Mouse (Mus musculus): Measurements from ENCODE around the gene Col5a3. TPM values are rescaled to one million over a fixed set of nuclear protein-coding genes. Genes with fewer than 3 reads are reported as not detected.

Gene Col5a3
- polyA plus RNA-seq, 1 experiment from 2014 or later: 0.22 TPM

- Histone ChIP-seq H3K4me3 (ENCODE audit: low read depth, low read length) (no peak overlapping the region), H3K4me2 (no peak overlapping the region), H3K9ac (no peak overlapping the region), H3K27ac (ENCODE audit: low read depth) (no peak overlapping the region), H3K27me3 (ENCODE audit: insufficient read depth, low read length) (no peaks in the 10 kb centered on the region), H3K36me3 (ENCODE audit: insufficient read depth) (no peaks in the 10 kb centered on the region), H3K9me3 (ENCODE audit: low read depth, low read length) (no peaks in the 10 kb centered on the region; the same call in 1 of the 2 replicates), H3K4me1 (ENCODE audit: insufficient read depth) (no peaks in the 10 kb centered on the region)
- ATAC-seq (ENCODE audit: insufficient read depth) (no peak), DNase-seq (no peak)
- WGBS: 19% methylated on average over 5 of the region's 5 CpGs
- no peak for TF ChIP-seq CTCF (IDR thresholded peaks at IDR 0.05; ENCODE audit: low read depth)
Measured at GRCm38 (mm10) chr9:20805706-20806105, 9.2 kb downstream of the Col5a3 start.

GRCm38 (mm10) chr9:20805159-20805495 lies 9.7 kb downstream of the Col5a3 start:
- Histone ChIP-seq H3K27me3 (ENCODE audit: insufficient read depth, low read length) (no peaks in the 10 kb centered on the region), H3K9ac (no peak overlapping the region), H3K4me1 (ENCODE audit: insufficient read depth) (no peaks in the 10 kb centered on the region), H3K4me2 (no peak overlapping the region), H3K36me3 (ENCODE audit: insufficient read depth) (no peaks in the 10 kb centered on the region), H3K27ac (ENCODE audit: low read depth) (no peak overlapping the region), H3K4me3 (ENCODE audit: low read depth, low read length) (no peak overlapping the region), H3K9me3 (ENCODE audit: low read depth, low read length) (no peaks in the 10 kb centered on the region; the same call in 1 of the 2 replicates)
- WGBS: 82% methylated on average over 3 of the region's 3 CpGs
- ATAC-seq (ENCODE audit: insufficient read depth): no peak
- DNase-seq: no peak
- no peak for TF ChIP-seq CTCF (IDR thresholded peaks at IDR 0.05; ENCODE audit: low read depth)

GRCm38 (mm10) chr9:20804266-20805158 lies 10.4 kb downstream of the Col5a3 start:
- H3K9me3 ChIP-seq (ENCODE audit: low read depth, low read length): no peaks in the 10 kb centered on the region; the same call in 1 of the 2 replicates
- no peak for ATAC-seq (ENCODE audit: insufficient read depth)
- no peaks in the 10 kb centered on the region for H3K36me3 ChIP-seq (ENCODE audit: insufficient read depth)
- H3K27ac ChIP-seq (ENCODE audit: low read depth): no peak overlapping the region
- H3K27me3 ChIP-seq (ENCODE audit: insufficient read depth, low read length): no peaks in the 10 kb centered on the region
- peak; percentile 73 for TF ChIP-seq CTCF (IDR thresholded peaks at IDR 0.05; ENCODE audit: low read depth)
- WGBS: 60% methylated on average over 13 of the region's 13 CpGs
- H3K4me3 ChIP-seq (ENCODE audit: low read depth, low read length): no peak overlapping the region
- H3K4me2 ChIP-seq: no peak overlapping the region
- H3K9ac ChIP-seq: no peak overlapping the region
- peak; percentile 46 for DNase-seq
- no peaks in the 10 kb centered on the region for H3K4me1 ChIP-seq (ENCODE audit: insufficient read depth)

GRCm38 (mm10) chr9:20794108-20794806 lies 20.6 kb downstream of the Col5a3 start:
- H3K4me1 ChIP-seq (ENCODE audit: insufficient read depth): no peaks in the 10 kb centered on the region
- H3K27ac ChIP-seq (ENCODE audit: low read depth): peak overlapping the region; percentile 0; the same call in 1 of the 2 replicates
- 26% methylated on average over 7 of the region's 7 CpGs for WGBS
- DNase-seq: peak; percentile 60
- H3K9me3 ChIP-seq (ENCODE audit: low read depth, low read length): no peaks in the 10 kb centered on the region
- no peaks in the 10 kb centered on the region for H3K36me3 ChIP-seq (ENCODE audit: insufficient read depth)
- peak; percentile 75 for ATAC-seq (ENCODE audit: insufficient read depth)
- no peaks in the 10 kb centered on the region for H3K27me3 ChIP-seq (ENCODE audit: insufficient read depth, low read length)
- no peak overlapping the region for H3K4me3 ChIP-seq (ENCODE audit: low read depth, low read length)
- TF ChIP-seq CTCF (IDR thresholded peaks at IDR 0.05; ENCODE audit: low read depth): no peak
- no peak overlapping the region for H3K9ac ChIP-seq
- no peak overlapping the region for H3K4me2 ChIP-seq

GRCm38 (mm10) chr9:20790345-20790744 lies 24.5 kb downstream of the Col5a3 start:
- TF ChIP-seq CTCF (IDR thresholded peaks at IDR 0.05; ENCODE audit: low read depth): no peak
- no peak overlapping the region for H3K4me3 ChIP-seq (ENCODE audit: low read depth, low read length)
- no peaks in the 10 kb centered on the region for H3K9me3 ChIP-seq (ENCODE audit: low read depth, low read length)
- no peaks in the 10 kb centered on the region for H3K27me3 ChIP-seq (ENCODE audit: insufficient read depth, low read length)
- DNase-seq: no peak
- H3K4me1 ChIP-seq (ENCODE audit: insufficient read depth): no peaks in the 10 kb centered on the region
- no peak overlapping the region for H3K27ac ChIP-seq (ENCODE audit: low read depth)
- no peak overlapping the region for H3K9ac ChIP-seq
- H3K4me2 ChIP-seq: no peak overlapping the region
- WGBS: 67% methylated on average over 3 of the region's 3 CpGs
- ATAC-seq (ENCODE audit: insufficient read depth): no peak
- H3K36me3 ChIP-seq (ENCODE audit: insufficient read depth): no peaks in the 10 kb centered on the region

GRCm38 (mm10) chr9:20789651-20790050 lies 25.2 kb downstream of the Col5a3 start:
- ATAC-seq (ENCODE audit: insufficient read depth): no peak
- 75% methylated on average over 3 of the region's 4 CpGs for WGBS
- no peaks in the 10 kb centered on the region for H3K27me3 ChIP-seq (ENCODE audit: insufficient read depth, low read length)
- no peak for TF ChIP-seq CTCF (IDR thresholded peaks at IDR 0.05; ENCODE audit: low read depth)
- no peaks in the 10 kb centered on the region for H3K36me3 ChIP-seq (ENCODE audit: insufficient read depth)
- no peaks in the 10 kb centered on the region for H3K9me3 ChIP-seq (ENCODE audit: low read depth, low read length)
- no peaks in the 10 kb centered on the region for H3K4me1 ChIP-seq (ENCODE audit: insufficient read depth)
- no peak overlapping the region for H3K9ac ChIP-seq
- H3K4me2 ChIP-seq: no peak overlapping the region
- H3K27ac ChIP-seq (ENCODE audit: low read depth): no peak overlapping the region
- DNase-seq: no peak
- H3K4me3 ChIP-seq (ENCODE audit: low read depth, low read length): no peak overlapping the region

GRCm38 (mm10) chr9:20787992-20788391 lies 26.9 kb downstream of the Col5a3 start:
- TF ChIP-seq CTCF (IDR thresholded peaks at IDR 0.05; ENCODE audit: low read depth): no peak
- Histone ChIP-seq H3K27ac (ENCODE audit: low read depth) (no peak overlapping the region), H3K4me1 (ENCODE audit: insufficient read depth) (no peaks in the 10 kb centered on the region), H3K9me3 (ENCODE audit: low read depth, low read length) (no peaks in the 10 kb centered on the region), H3K27me3 (ENCODE audit: insufficient read depth, low read length) (no peaks in the 10 kb centered on the region), H3K36me3 (ENCODE audit: insufficient read depth) (no peaks in the 10 kb centered on the region), H3K9ac (no peak overlapping the region), H3K4me3 (ENCODE audit: low read depth, low read length) (no peak overlapping the region), H3K4me2 (no peak overlapping the region)
- 71% methylated on average over 8 of the region's 8 CpGs for WGBS
- ATAC-seq (ENCODE audit: insufficient read depth) (no peak), DNase-seq (no peak)

Measured in lung, embryonic 14.5 days (tissue).